Mouse (Mus musculus) adrenal gland, adult (tissue): ENCODE measurements around the gene Ganc.

Experiments
- DNase-seq, 2 experiments: peaks; one replicate each; pipeline ENCODE4 v3.0.0; 2022 to 2023; ENCODE audit warnings: low spot score in 1 of 2; ENCODE audit not compliant: inconsistent age in 2 of 2

Gene Ganc

GRCm38 (mm10) chr2:120499971-120500471 is 96.3 kb downstream of the Ganc start:
- no peak for DNase-seq

GRCm38 (mm10) chr2:120501136-120501918 is 97.6 kb downstream of the Ganc start:
- DNase-seq = no peak

- DNase-seq = no peak
Measured at GRCm38 (mm10) chr2:120501931-120502604, 98.4 kb downstream of the Ganc start.

- peak in 1 of 2 experiments; percentile 65 for DNase-seq
Measured at GRCm38 (mm10) chr2:120502605-120502990, 98.9 kb downstream of the Ganc start.

- DNase-seq = no peak
Measured at GRCm38 (mm10) chr2:120503094-120503493, 99.4 kb downstream of the Ganc start.

- DNase-seq = no peak
Measured at GRCm38 (mm10) chr2:120503992-120504391, 100.3 kb downstream of the Ganc start.
